Mouse (Mus musculus) ovary, adult 18-20 months (tissue): Measurements from ENCODE around the gene Ispd.
A peak's percentile ranks its signal among the peaks of the same experiment; 100 is the strongest.
"Not testable (repeated sequence)": the region's sequence is repeated elsewhere in the genome, so short reads cannot be mapped to it uniquely, and the experiment has no call there.

Source experiments
- DNase-seq: peaks from one replicate; pipeline ENCODE4 v3.0.0; 2022; ENCODE audit warnings: low spot score, mixed read lengths

Gene Ispd

GRCm38 (mm10) chr12:36381441-36382340 is at the start of gene Ispd, which contains the start of gene D630036H23Rik:
Ispd (plus strand) TSS chr12:36381450.
D630036H23Rik (minus strand) TSS chr12:36382181.
- DNase-seq = peak; percentile 81

- DNase-seq = no peak
These were observed 48.6 kb upstream of the Ispd start for GRCm38 (mm10) chr12:36332676-36333075.

DNA sequence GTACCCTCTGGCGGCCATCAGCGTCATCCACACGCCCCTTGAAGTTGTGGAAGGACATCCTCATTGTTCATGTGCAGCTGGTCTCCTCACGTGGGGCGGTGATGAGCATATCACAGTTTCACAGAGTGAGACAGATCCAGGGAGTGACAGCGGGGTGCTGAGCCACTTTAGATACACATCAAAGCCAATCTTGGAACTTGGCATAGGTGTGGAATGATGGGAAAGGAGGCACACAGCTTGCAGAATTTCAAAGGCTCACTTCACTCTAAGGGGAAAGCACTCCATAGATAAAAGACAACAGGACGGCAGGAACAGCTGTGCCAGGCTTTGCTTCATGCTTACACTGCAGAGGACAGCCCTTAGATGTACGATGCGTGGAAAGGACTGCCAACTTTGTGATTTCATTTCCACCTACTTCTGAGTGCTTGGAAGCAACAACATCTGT is 47.4 kb upstream of the Ispd start:
- no peak for DNase-seq

DNA sequence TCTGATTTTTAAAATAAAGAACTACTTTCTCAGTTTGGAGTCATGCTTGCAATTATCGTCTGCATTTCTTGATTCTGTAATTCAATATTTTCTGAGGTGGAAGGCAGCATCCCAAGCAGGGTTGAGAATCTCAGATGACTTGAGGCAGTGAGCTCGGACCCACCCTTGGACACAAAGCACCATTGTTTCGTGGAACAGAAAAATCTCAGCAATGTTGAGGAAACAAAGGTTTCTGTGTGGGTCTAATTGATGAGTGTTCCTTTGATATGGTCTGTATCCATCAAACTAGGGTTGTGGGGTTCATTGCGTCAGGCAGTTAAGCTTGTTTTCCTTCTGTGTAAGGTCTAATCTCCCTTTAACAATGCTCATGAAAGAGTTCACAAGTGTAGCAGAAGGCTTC is 37.1 kb upstream of the Ispd start:
- no peak for DNase-seq

DNA sequence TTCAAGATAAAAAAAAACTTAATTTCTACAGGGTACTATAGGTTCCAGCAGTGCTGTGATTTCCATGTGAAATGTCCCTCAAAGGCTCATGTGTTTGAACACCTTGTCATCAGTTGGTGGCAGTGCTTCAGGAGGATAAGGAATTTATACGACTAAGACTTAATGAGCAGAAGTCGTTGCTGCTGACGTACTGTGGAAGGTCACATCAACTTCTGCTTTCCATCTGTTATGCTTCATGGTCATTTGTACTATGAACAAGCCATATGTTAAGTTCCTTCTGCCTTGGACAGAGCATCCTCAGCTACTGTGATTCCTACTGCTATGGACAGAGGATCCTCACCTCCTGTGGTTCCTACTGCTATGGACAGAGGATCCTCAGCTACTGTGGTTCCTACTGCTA is 21.2 kb upstream of the Ispd start:
- DNase-seq = no peak

- DNase-seq = no peak
These were observed 20.6 kb upstream of the Ispd start for GRCm38 (mm10) chr12:36360693-36361092.

GRCm38 (mm10) chr12:36364013-36364412 is 17.2 kb upstream of the Ispd start:
- DNase-seq = no peak

- DNase-seq = no peak
These were observed 7.8 kb upstream of the Ispd start for GRCm38 (mm10) chr12:36373237-36373998.

DNA sequence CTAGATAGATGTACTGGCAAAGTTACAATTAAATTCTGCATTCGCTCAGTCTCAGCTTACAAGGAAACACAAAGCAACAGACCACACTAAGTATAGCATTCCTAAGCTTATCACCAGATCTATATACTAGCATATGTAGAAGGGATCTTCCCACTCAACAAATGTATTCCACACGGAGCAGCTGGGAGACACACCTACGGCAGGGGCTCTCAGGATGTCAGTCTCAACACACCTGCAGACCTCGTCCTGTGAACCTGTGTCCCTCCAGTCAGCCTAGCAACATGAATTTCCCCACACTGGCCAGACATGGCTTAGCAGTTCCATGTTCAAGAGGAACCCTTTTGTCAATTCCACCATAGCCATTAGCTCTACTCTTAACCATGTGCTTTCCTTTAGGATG is 4.9 kb upstream of the Ispd start:
- not testable (repeated sequence) for DNase-seq

- DNase-seq = no peak
These were observed 996 bp upstream of the Ispd start for GRCm38 (mm10) chr12:36380254-36380653.

- no peak for DNase-seq
These were observed 444 bp upstream of the Ispd start for GRCm38 (mm10) chr12:36380806-36381205.

DNA sequence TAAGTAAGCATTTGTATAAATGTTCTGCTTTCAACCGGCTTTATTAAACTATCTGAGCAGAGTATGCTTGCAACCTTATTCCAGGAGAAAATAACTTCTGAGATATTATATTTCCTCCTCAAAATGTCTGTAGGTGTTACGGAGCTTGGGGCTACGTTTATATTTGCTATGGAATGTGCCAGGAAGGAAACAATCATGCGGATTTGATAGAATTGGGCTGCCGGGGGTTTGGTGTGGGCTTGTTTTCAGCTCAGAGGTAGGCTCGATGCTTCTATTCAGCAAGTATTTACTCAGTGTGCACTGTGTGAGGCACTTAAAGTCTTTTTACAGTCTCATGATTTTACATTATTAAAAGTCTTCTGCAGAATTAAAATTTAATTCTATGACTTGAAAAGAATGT is 4.1 kb downstream of the Ispd start:
- no peak for DNase-seq

- no peak for DNase-seq
These were observed 5.7 kb downstream of the Ispd start for GRCm38 (mm10) chr12:36386991-36387390.

GRCm38 (mm10) chr12:36395115-36395514 is 13.9 kb downstream of the Ispd start:
- no peak for DNase-seq

DNA sequence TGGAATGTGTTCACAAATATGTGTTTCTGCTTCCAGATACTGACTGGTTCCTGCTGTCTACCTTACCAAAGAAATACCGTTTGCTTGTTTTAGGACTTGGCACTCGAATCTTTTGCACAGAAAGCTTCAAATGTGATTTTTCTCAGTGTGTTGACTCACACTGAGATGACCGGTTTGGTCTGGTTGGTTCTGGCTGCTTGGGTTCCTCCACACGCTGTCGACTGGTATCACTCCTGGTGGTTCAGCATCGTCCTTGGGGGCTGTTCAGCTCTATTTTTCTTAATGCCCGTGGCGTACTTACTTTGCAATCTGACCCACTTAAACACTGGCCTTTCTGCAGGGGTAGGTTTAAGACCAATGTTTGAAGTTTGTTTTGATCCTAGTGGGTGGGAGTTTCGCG is 42.4 kb downstream of the Ispd start:
- peak; percentile 4 for DNase-seq

DNA sequence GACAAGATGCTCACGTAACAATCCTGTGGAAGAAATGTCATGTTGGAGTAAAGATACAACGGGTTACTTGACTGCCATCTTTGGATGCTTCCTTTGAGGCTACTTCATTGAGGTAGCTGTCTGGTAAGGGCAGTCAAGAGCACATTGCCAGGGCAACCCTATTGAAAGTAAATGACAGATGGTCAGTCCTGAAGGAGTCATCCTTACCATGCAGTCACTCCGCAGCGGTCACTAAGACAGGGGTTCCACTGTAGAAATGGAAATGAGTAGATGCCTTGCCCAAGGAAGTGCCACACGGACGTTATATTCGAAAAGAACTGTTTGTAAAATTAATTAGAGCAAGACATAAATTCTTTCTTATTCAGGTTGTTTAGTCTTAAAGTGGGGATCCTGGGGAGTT is 44.0 kb downstream of the Ispd start:
- DNase-seq = no peak

DNA sequence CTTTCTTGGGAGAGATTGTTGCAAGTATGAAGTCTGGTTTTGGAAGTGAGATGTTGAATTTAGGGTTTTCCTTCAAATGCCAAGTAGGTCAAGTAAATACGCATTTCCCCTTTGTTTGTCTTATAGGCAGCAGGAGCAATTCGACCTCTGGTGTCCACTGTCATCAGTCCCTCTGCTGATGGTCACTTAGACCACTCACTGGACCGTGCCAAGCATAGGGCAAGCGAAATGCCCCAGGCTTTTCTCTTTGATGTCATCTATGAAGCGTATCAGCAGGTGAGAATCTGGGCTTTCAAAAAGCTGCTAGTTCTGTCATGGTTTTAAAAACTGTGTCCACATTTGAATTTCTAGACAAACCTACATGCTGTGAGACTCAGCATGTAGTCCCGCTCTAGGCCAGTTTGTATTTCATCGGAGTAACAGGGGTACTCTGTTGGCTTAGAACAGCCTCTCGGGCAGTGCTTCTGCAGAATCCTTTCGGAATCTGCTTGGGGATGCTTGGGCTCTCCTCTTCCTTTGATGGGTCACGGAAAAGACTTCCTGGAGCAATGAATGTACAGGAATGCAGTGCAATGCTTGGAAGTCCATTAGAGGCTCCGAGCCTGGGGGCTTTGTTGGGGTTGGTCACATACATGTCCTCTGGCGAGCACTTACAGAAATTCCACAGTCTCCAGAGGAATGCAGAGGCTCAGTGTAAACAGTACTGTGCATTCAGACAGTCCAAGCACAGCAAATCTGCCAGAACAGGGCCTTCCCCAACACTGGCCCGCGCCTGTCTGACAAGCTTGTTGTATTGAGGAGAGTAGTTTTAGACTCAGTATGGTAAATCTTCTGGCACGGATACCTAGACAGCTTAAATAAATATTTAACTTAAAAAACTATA is 45.2 kb downstream of the Ispd start:
- no peak for DNase-seq

DNA sequence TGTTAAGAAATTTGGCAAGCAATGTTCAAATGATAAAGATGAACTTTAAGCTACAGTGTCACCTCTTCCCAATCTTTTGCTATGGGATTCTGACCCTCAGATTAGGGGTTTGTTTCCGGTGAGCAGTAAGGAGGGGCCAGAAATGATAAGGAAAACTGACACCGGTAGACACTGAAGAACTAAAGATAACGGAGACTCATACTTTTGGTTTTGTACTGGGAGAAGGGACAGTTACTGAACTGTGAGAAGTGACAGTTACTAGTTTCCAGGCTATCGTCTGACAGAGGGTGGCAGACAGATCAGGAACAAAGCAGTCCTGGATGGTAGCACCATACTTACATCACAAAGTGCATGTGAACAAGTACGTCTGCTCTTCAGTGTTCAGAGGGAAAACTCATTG is 55.7 kb downstream of the Ispd start:
- no peak for DNase-seq

GRCm38 (mm10) chr12:36439396-36439795 is 58.1 kb downstream of the Ispd start:
- no peak for DNase-seq

DNA sequence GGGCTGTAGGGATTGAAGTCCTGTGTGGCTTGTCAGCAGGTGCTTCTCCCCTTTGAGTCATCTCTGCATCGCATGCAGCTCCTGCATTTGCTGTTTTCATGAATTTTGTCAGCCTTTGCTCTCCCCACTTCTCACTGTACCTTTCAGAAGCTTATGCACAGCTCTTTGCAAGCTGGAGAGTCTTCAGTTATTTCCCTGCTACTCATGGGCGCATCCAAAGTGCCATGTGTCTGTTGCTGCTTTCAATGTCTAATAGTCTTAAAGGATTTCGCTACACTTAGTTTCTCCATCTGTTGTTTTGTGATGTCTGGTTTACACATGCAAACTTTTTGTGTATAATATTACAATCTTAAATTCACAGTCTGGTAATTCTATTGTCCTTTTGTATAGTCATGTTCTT is 74.8 kb downstream of the Ispd start:
- DNase-seq = no peak

GRCm38 (mm10) chr12:36457726-36458125 is 76.5 kb downstream of the Ispd start:
- no peak for DNase-seq
